8 mouse cellular contexts compared by ENCODE assay signal in the genomic region with DNA sequence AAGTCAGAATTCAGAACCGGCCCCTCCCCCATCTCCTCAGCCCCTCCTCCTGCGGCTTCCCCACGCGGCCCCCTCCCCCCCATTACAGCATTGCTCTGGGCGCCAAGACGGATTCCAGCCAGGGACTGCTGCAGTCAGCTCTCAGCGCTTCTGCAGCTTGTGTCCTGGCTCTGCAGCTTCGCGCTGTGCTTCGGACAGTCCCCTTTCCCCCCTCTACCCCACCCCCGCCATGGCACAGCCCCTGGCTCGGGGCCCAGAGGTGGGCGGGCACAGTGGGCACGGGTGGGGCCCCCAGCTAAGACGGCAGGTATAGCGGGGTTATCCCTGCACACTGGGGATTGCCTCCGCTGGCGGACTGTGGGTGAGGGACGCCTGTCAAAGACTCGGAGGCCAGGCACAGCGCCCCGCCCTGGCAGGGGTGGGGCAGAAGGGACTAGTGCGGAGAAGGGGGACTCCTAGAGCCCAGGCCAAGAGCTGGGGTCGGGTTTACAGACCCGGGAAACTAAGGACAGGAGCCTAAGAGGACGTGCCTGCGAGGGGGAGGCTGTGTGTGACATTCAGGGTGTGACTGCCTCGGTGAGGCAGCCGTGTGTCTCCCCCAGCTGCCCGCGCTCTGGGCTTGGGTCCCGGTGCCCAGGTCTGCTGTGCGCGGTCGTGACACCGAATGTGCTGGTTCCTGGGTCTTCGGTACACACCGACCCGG. TPM values are rescaled to one million over a fixed set of nuclear protein-coding genes. Genes with fewer than 3 reads are reported as not detected.
A peak's percentile ranks its signal among the peaks of the same experiment; 100 is the strongest.
DNase-seq lines count a peak whose midpoint lies in the region; ATAC-seq lines count a peak whose summit lies in the region.

No protein-coding gene starts in this region.

- no peak overlapping the region for H3K27ac ChIP-seq in brown adipose tissue, adult 24 weeks (replicated peaks; ENCODE audit: low read depth, low read length)
- peak overlapping the region; percentile 83 for H3K27ac ChIP-seq in forebrain, embryonic 10.5 days
- H3K27ac ChIP-seq in hindbrain, embryonic 13.5 days: peak overlapping the region; percentile 89
- peak overlapping the region; percentile 68; the same call in 1 of the 2 replicates for H3K27ac ChIP-seq in limb, embryonic 10.5 days
- H3K27ac ChIP-seq in midbrain, embryonic 10.5 days (replicated peaks): peak overlapping the region; percentile 86

- H3K36me3 ChIP-seq in forebrain, embryonic 10.5 days (replicated peaks): no peaks in the 10 kb centered on the region
- no peaks in the 10 kb centered on the region for H3K36me3 ChIP-seq in hindbrain, embryonic 13.5 days
- H3K36me3 ChIP-seq in limb, embryonic 10.5 days: no peaks in the 10 kb centered on the region
- no peaks in the 10 kb centered on the region for H3K36me3 ChIP-seq in midbrain, embryonic 10.5 days

- peaks cover 73% of the 10 kb centered on the region for H3K27me3 ChIP-seq in forebrain, embryonic 10.5 days (ENCODE audit: poor library complexity, severe bottlenecking)
- peaks cover 13% of the 10 kb centered on the region; the same call in 1 of the 2 replicates for H3K27me3 ChIP-seq in hindbrain, embryonic 13.5 days
- peaks cover 69% of the 10 kb centered on the region for H3K27me3 ChIP-seq in limb, embryonic 10.5 days (ENCODE audit: low read depth, poor library complexity, severe bottlenecking)
- peaks cover 64% of the 10 kb centered on the region for H3K27me3 ChIP-seq in midbrain, embryonic 10.5 days (ENCODE audit: low read depth, poor library complexity, severe bottlenecking)

- ATAC-seq in hindbrain, embryonic 13.5 days (ENCODE audit: low FRiP score): peak; percentile 75

- intact Hi-C loops in left cerebral cortex, postnatal 36 days (cut with DNase I): loop anchor here (2.0 kb wide), 1 partner anchor 92 kb away; a partner anchor contains a TSS

- DNase-seq in left cerebral cortex, postnatal 36 days (ENCODE audit: low spot score in 2 of 2): peak; percentile 70 to 81
- DNase-seq in left cerebral cortex, adult 11 months (ENCODE audit: low spot score): no peak
- peak; percentile 68 for DNase-seq in forebrain, embryonic 10.5 days (ENCODE audit: extremely low spot score, low spot score)
- DNase-seq in limb, embryonic 10.5 days (ENCODE audit: low spot score): peak; percentile 71
- DNase-seq in midbrain, embryonic 10.5 days (ENCODE audit: low spot score): peak; percentile 81
- DNase-seq in right cerebral cortex, postnatal 4 days: peak; percentile 82

- peak overlapping the region; percentile 68 for H3K4me2 ChIP-seq in hindbrain, embryonic 13.5 days

- peak overlapping the region; percentile 96 for H3K9ac ChIP-seq in hindbrain, embryonic 13.5 days

- 0% methylated on average over 39 of the region's 39 CpGs for WGBS in forebrain, embryonic 10.5 days
- WGBS in hindbrain, embryonic 13.5 days: under 1% methylated on average over 39 of the region's 39 CpGs
- WGBS in limb, embryonic 10.5 days: under 1% methylated on average over 39 of the region's 39 CpGs
- under 1% methylated on average over 39 of the region's 39 CpGs for WGBS in midbrain, embryonic 10.5 days

- H3K4me3 ChIP-seq in brown adipose tissue, adult 24 weeks (ENCODE audit: insufficient read depth, low read depth, low read length): peak overlapping the region; percentile 64
- peak overlapping the region; percentile 88 for H3K4me3 ChIP-seq in forebrain, embryonic 10.5 days
- H3K4me3 ChIP-seq in hindbrain, embryonic 13.5 days: peak overlapping the region; percentile 96
- H3K4me3 ChIP-seq in limb, embryonic 10.5 days: peak overlapping the region; percentile 80
- peak overlapping the region; percentile 88 for H3K4me3 ChIP-seq in midbrain, embryonic 10.5 days

- no peaks in the 10 kb centered on the region for H3K4me1 ChIP-seq in brown adipose tissue, adult 24 weeks (ENCODE audit: control insufficient read depth, insufficient read depth, insufficient read length, low read length)
- H3K4me1 ChIP-seq in forebrain, embryonic 10.5 days: peaks cover 26% of the 10 kb centered on the region
- H3K4me1 ChIP-seq in hindbrain, embryonic 13.5 days (replicated peaks): peaks cover 52% of the 10 kb centered on the region
- peaks cover 20% of the 10 kb centered on the region for H3K4me1 ChIP-seq in limb, embryonic 10.5 days
- peaks cover 35% of the 10 kb centered on the region for H3K4me1 ChIP-seq in midbrain, embryonic 10.5 days

- no peaks in the 10 kb centered on the region for H3K9me3 ChIP-seq in forebrain, embryonic 10.5 days
- H3K9me3 ChIP-seq in hindbrain, embryonic 13.5 days: no peaks in the 10 kb centered on the region
- no peaks in the 10 kb centered on the region for H3K9me3 ChIP-seq in limb, embryonic 10.5 days (replicated peaks)
- no peaks in the 10 kb centered on the region for H3K9me3 ChIP-seq in midbrain, embryonic 10.5 days (replicated peaks)

RNA-seq across cellular contexts. Expression of a gene that starts 0.6 kb away (rescaled TPM):
- 100 to 1,000 TPM; 380 to 420 TPM for total RNA-seq in left cerebral cortex, postnatal 36 days (2021)
- not detected in 2 replicates for polyA plus RNA-seq in brown adipose tissue, adult 24 weeks (2012; ENCODE audit: insufficient read depth, insufficient read length, missing spikeins)
- polyA plus RNA-seq in forebrain, embryonic 10.5 days (2016; fragmentation: Nextera tagmentation; extraction: Ambion mirVana): 1.0 and 1.2 TPM in 2 replicates
- 13.1 and 13.4 TPM in 2 replicates for polyA plus RNA-seq in hindbrain, embryonic 13.5 days (2015; fragmentation: Nextera tagmentation; extraction: Ambion mirVana)
- 0.16 and 0.21 TPM in 2 replicates for polyA plus RNA-seq in limb, embryonic 10.5 days (2016; fragmentation: Nextera tagmentation; extraction: Ambion mirVana)
- 1.9 and 2.8 TPM in 2 replicates for polyA plus RNA-seq in midbrain, embryonic 10.5 days (2016; fragmentation: Nextera tagmentation; extraction: Ambion mirVana)

RNA-seq across cellular contexts. Expression of a gene that starts 44.9 kb away (rescaled TPM):
- total RNA-seq in left cerebral cortex, postnatal 36 days (2021): 1 to 10 TPM; 1.9 to 4.1 TPM
- 10.2 and 15.4 TPM in 2 replicates for polyA plus RNA-seq in brown adipose tissue, adult 24 weeks (2012; ENCODE audit: insufficient read depth, insufficient read length, missing spikeins)
- 13.4 and 13.5 TPM in 2 replicates for polyA plus RNA-seq in forebrain, embryonic 10.5 days (2016; fragmentation: Nextera tagmentation; extraction: Ambion mirVana)
- polyA plus RNA-seq in hindbrain, embryonic 13.5 days (2015; fragmentation: Nextera tagmentation; extraction: Ambion mirVana): 20.5 and 21.5 TPM in 2 replicates
- 9.5 and 10.6 TPM in 2 replicates for polyA plus RNA-seq in limb, embryonic 10.5 days (2016; fragmentation: Nextera tagmentation; extraction: Ambion mirVana)
- 15.3 and 20.1 TPM in 2 replicates for polyA plus RNA-seq in midbrain, embryonic 10.5 days (2016; fragmentation: Nextera tagmentation; extraction: Ambion mirVana)
